Mouse (Mus musculus) intestine, postnatal 0 days (tissue): ENCODE data around the gene Prdm16. TPM values are rescaled to one million over a fixed set of nuclear protein-coding genes. Genes with fewer than 3 reads are reported as not detected.
A peak's percentile ranks its signal among the peaks of the same experiment; 100 is the strongest.

ENCODE experiments used
- ATAC-seq: fragments of 200-750 bp; cut with Nextera tagmentation; 2 replicates; pipeline ENCODE4 v1.8.0; 2017; ENCODE audit warnings: mild to moderate bottlenecking, moderate TSS enrichment, moderate library complexity
- H3K27ac ChIP-seq: fragments of 300-500 bp; sonication (generic); 2 replicates; pipeline ENCODE4 v1.5.1; 2014; ENCODE audit warnings: mild to moderate bottlenecking, low read depth, low read length, moderate library complexity
- H3K27me3 ChIP-seq: fragments of 300-500 bp; sonication (generic); replicated peaks from 2 replicates; pipeline ENCODE4 v1.6.1; 2014; ENCODE audit warnings: low read length, mixed read lengths; ENCODE audit not compliant: control insufficient read depth, insufficient read depth
- H3K36me3 ChIP-seq: fragments of 300-500 bp; sonication (generic); 2 replicates; pipeline ENCODE4 v1.6.1; 2014; ENCODE audit warnings: mild to moderate bottlenecking, moderate library complexity; ENCODE audit not compliant: control insufficient read depth, insufficient read depth
- H3K4me1 ChIP-seq: fragments of 300-500 bp; sonication (generic); replicated peaks from 2 replicates; pipeline ENCODE4 v1.6.1; 2014; ENCODE audit warnings: antibody characterized with exemption, low read length, mixed read lengths; ENCODE audit not compliant: control insufficient read depth, insufficient read depth
- H3K4me2 ChIP-seq: fragments of 300-500 bp; sonication (generic); replicated peaks from 2 replicates; pipeline ENCODE4 v1.6.1; 2014; ENCODE audit warnings: low read depth, mild to moderate bottlenecking, moderate library complexity
- H3K4me3 ChIP-seq: fragments of 300-500 bp; sonication (generic); 2 replicates; pipeline ENCODE4 v1.5.1; 2014; ENCODE audit warnings: low read depth, low read length
- H3K9ac ChIP-seq: fragments of 300-500 bp; sonication (generic); 2 replicates; pipeline ENCODE4 v1.6.1; 2014; ENCODE audit warnings: mild to moderate bottlenecking, low read depth, low read length
- H3K9me3 ChIP-seq: fragments of 300-500 bp; sonication (generic); 2 replicates; pipeline ENCODE4 v1.6.1; 2016; ENCODE audit warnings: mixed run types; ENCODE audit not compliant: control insufficient read depth
- CTCF ChIP-seq: sonication (generic); IDR thresholded peaks from 2 replicates; pipeline ENCODE4 v1.5.1; 2016; ENCODE audit warnings: low read depth, mild to moderate bottlenecking, control low read depth, antibody characterized with exemption, moderate library complexity
- WGBS: fragments of 180-500 bp; shearing (Covaris S2); extraction: QIAGEN DNeasy Blood & Tissue Kit; methylation state at CpG from one replicate; pipeline ENCODE4 v1.1.7; 2014; 5-methylcytosine and 5-hydroxymethylcytosine counted together
- polyA plus RNA-seq: library from polyadenylated mRNA; unstranded; fragments of >200 nt; fragmentation: Nextera tagmentation; extraction: Ambion mirVana; gene quantifications from 2 replicates; pipeline ENCODE4 v1.2.1, GENCODE M21; 2015

Gene Prdm16
- polyA plus RNA-seq, 1 experiment from 2014 or later = 9.0 TPM

DNA sequence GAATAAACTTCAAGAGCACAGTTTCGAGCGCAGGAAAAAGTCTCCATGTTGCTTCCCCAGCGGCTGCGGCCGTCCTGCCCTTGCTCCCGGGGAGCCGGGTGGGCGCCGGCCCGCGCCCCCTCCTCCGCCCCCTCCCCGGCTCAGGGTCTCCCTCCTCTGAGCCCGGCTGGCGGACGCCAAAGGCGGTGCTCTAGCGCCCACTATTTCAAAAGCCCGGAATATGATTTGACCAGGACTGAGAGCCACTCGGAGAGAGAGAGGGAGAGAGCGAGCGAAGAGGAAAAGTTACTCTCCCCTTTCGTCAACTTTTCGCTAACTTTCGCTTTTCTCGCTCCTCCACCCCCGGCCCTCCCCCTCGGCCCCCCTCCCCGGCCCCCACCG lies 630 bp downstream of the Prdm16 start:
- peak overlapping the region; percentile 82 for H3K4me3 ChIP-seq
- peak overlapping the region; percentile 87 for H3K27ac ChIP-seq
- ATAC-seq = peak; percentile 17
- no peaks in the 10 kb centered on the region for H3K9me3 ChIP-seq
- H3K9ac ChIP-seq = peak overlapping the region; percentile 63
- peak; percentile 53 for TF ChIP-seq CTCF
- peaks cover 72% of the 10 kb centered on the region for H3K27me3 ChIP-seq
- H3K4me1 ChIP-seq = no peaks in the 10 kb centered on the region
- H3K36me3 ChIP-seq = no peaks in the 10 kb centered on the region
- WGBS = under 1% methylated on average over 21 of the region's 30 CpGs
- peak overlapping the region; percentile 92 for H3K4me2 ChIP-seq

GRCm38 (mm10) chr4:154635241-154636052 lies 1.2 kb downstream of the Prdm16 start:
- Histone ChIP-seq H3K9ac (peak overlapping the region; percentile 63), H3K4me2 (peak overlapping the region; percentile 92), H3K36me3 (no peaks in the 10 kb centered on the region), H3K4me3 (peak overlapping the region; percentile 82), H3K27me3 (peaks cover 66% of the 10 kb centered on the region), H3K9me3 (no peaks in the 10 kb centered on the region), H3K27ac (peak overlapping the region; percentile 87), H3K4me1 (no peaks in the 10 kb centered on the region)
- peak; percentile 23; the same call in 1 of the 2 replicates for TF ChIP-seq CTCF
- WGBS = 1% methylated on average over 94 of the region's 94 CpGs
- ATAC-seq = peak; percentile 40

DNA sequence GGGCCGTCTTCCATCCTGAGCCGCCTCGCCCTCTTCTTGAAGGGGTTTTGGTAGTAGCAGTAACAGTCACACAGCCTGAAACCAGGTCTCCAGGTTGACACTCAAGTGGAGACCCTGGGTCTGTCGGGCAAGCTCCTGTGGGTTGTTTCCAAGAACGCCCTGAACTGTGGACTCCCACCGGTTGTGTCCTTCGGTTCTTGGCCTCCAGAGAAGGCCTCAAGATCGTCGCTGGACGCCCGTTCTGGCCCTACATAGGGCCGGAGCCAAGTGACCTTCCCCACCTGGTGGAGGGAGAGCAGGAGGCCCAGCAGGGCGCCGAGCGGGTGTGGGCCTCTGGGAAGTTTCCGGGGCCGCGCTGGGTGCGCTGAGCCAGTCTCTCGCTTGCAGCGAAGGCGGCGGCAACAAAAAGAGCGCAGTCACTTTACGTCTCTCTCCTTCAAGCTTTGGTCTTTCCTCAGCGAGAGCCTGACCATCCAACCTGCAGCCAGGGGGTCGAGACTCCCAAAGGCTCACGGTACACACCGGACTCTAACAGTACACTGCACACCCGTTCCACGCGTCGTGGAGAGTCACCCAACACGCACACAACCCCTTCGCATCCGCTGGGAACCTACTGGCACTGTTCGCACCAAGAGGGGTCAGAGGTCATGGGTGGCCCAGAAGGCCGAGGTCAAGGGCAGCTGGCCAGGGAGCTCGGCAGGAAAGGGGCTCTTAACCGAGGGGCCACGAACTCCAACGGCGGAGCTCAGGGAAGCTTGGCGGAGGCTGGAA lies 2.0 kb downstream of the Prdm16 start:
- Histone ChIP-seq H3K4me2 (peak overlapping the region; percentile 92), H3K27me3 (peaks cover 58% of the 10 kb centered on the region), H3K4me3 (peak overlapping the region; percentile 82), H3K4me1 (no peaks in the 10 kb centered on the region), H3K36me3 (no peaks in the 10 kb centered on the region), H3K27ac (peak overlapping the region; percentile 87), H3K9ac (peak overlapping the region; percentile 63), H3K9me3 (no peaks in the 10 kb centered on the region)
- TF ChIP-seq CTCF = no peak
- 26% methylated on average over 44 of the region's 44 CpGs for whole genome bisulfite sequencing
- ATAC-seq = no peak

GRCm38 (mm10) chr4:154634001-154634400 lies 2.7 kb downstream of the Prdm16 start:
- WGBS = 55% methylated on average over 3 of the region's 3 CpGs
- peak overlapping the region; percentile 82 for H3K4me3 ChIP-seq
- no peaks in the 10 kb centered on the region for H3K36me3 ChIP-seq
- H3K27ac ChIP-seq = peak overlapping the region; percentile 87; the same call in 1 of the 2 replicates
- H3K4me1 ChIP-seq = no peaks in the 10 kb centered on the region
- no peak for TF ChIP-seq CTCF
- H3K27me3 ChIP-seq = peaks cover 52% of the 10 kb centered on the region
- H3K4me2 ChIP-seq = peak overlapping the region; percentile 92
- no peak for ATAC-seq
- H3K9me3 ChIP-seq = no peaks in the 10 kb centered on the region
- H3K9ac ChIP-seq = 0 out of 2 replicates have a peak overlapping the region, but pooled peaks have one; percentile 63

- H3K27me3 ChIP-seq = peaks cover 45% of the 10 kb centered on the region
Observed at GRCm38 (mm10) chr4:154632800-154633764, 3.6 kb downstream of the Prdm16 start.

More at GRCm38 (mm10) chr4:154632800-154633764, 3.6 kb downstream of the Prdm16 start:
- no peaks in the 10 kb centered on the region for H3K4me1 ChIP-seq
- no peaks in the 10 kb centered on the region for H3K9me3 ChIP-seq
- H3K9ac ChIP-seq = peak overlapping the region; percentile 31
- WGBS = 49% methylated on average over 14 of the region's 14 CpGs
- no peak for TF ChIP-seq CTCF
- peak overlapping the region; percentile 92 for H3K4me2 ChIP-seq
- 0 out of 2 replicates have a peak overlapping the region, but pooled peaks have one; percentile 87 for H3K27ac ChIP-seq
- no peaks in the 10 kb centered on the region for H3K36me3 ChIP-seq
- ATAC-seq = no peak
- H3K4me3 ChIP-seq = peak overlapping the region; percentile 82
